Mouse (Mus musculus) ovary, postnatal 10 days (tissue): ENCODE results near the gene C330007P06Rik.
"Not testable (repeated sequence)": the region's sequence is repeated elsewhere in the genome, so short reads cannot be mapped to it uniquely, and the experiment has no call there.

Source experiments
- DNase-seq: peaks from one replicate; pipeline ENCODE4 v3.0.0; 2022; ENCODE audit warnings: low spot score

C330007P06Rik gene

DNA sequence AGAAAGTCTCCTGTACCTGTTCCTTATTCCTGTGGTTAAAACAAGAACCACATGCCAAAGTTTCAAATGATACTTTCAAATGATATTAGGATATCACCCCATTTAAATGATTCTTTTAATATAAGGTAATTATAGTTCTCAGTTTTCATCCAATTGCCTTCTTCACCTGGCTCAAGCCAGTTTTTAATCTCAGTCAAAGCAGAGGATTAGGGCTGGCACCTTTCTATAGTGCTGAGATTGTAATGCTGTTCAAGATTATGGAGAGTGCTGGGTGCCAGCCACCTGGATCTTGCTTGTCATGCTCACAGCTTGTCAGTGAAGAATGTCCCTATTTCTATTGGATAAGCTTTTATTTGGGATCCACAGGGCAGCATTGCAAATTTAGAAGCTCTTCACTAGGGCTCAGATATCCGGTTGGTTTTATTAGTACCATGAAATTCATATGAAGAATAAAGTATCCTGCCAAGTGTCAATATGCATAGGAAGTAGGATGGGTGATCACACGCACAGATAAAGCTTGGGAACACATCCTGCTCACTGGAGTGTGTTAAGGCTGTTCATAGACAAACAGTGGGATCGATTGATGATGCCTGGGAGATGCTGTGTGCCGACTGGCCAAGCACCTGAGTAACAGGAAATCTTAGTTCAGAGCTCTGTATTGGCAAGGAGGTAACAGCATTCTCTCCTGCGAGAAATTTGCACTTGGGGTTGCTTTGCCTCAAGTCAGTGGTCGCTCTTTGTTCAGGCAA, 74.6 kb downstream of the C330007P06Rik start:
- DNase-seq, result no peak

DNA sequence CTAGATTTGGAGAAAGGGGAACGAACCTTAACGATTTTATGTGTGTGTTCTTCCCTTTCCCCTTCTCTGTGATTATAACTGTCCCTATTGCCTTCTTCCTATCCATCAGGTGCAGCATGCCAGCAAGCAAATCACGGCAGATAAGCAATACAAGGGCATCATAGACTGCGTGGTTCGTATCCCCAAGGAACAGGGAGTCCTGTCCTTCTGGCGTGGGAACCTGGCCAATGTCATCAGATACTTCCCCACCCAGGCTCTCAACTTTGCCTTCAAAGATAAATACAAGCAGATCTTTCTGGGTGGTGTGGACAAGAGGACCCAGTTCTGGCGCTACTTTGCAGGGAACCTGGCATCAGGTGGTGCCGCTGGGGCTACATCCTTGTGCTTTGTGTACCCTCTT, 77.2 kb downstream of the C330007P06Rik start:
- not testable (repeated sequence) for DNase-seq

GRCm38 (mm10) chrX:36796163-36796581, 77.7 kb downstream of the C330007P06Rik start:
- DNase-seq, result peak; percentile 60

DNA sequence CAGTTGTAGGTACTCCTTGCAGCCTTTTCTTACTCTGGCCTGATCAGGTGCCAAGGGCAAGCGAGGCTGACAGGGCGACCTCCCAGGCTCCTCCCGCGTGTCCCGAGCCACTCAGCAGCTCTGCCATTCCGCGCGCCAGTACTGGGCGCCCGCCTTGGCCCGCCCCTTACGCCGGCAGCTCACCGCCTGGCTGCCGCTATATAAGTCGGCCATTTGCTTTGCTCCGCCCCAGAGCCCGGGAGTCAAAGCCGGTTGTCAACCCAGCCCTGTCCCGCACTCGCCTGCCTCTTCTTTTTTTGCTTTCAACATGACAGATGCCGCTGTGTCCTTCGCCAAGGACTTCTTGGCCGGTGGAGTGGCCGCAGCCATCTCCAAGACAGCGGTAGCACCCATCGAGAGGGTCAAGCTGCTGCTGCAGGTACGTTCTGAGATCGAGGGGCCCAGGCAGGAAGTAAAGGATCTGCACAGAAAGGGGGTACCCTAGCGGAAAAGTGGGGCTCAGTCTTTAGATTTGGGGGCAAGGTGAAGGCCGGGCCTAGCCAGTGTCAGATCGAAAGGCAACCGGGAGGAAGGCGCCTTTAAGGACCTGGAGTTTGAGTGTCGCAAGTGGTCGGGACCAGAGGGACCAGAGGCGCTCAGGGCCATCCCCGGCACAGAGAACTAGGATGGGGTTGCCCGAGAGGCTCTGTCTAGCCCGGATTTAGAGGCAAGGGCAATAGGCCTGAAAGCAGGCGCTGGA, 78.3 kb downstream of the C330007P06Rik start, which contains the start of gene Slc25a5:
Gene Slc25a5 (plus strand): TSS at position 228 of the 739 bp plus-strand sequence.
- peak; percentile 33 for DNase-seq

DNA sequence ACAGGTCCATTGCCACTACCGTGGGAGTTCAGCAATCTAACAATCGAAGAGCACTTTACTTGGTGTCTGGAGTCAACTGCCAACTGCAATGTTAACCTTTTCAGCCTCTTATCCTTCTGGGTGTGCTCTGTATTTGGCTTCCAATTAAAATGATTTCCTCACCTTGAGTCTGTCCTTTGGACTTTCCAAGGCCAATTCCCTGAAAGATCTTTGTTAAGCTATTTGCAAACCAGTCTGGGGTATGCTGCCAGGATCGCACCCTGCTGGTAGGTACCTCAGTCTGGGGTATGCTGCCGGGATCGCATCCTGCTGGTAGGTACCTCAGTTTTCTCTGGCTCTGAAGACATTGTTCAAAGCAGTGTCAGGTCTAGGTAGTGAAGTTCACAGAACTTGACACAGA, 79.3 kb downstream of the C330007P06Rik start:
- DNase-seq, result no peak

DNA sequence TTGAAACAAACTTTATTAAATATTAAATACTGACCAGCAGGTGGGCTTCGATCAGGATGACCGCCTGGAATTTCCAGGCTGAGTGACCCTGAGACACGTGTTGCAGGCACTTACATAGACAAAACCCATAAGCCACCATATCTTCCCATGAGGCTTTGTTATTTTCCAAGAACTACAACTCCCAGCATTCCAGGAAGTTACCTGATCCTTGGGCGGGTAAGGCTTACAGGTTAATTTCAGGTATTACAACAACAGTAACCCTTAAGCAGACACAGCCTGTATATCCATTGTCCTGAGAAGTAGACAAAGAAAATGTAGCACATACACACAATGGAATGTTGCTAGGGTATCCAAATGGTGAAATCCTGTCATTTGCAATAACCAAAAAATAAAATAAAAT, 84.6 kb downstream of the C330007P06Rik start:
- no peak for DNase-seq

- no peak for DNase-seq
These were observed 96.2 kb downstream of the C330007P06Rik start for GRCm38 (mm10) chrX:36777694-36778093.

DNA sequence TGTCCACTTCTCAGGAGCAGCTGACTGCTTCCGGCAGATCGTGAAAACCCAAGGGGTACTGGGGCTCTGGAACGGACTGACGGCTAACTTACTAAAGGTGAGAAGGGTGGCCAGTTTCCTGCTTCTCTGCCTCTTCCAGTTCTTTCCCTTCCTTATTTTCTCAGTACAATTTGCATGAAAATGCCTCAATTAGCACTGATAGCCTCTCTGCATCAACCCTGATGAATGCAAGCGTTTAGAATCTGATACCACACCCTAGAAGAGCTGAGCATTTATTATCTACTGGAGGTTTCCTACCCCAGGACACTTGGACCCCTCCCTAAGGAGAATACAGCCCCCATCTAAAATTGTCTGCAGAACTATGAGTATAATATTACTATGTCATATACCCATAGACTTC, 98.4 kb downstream of the C330007P06Rik start:
- no peak for DNase-seq
